Mouse (Mus musculus) heart, postnatal 0 days (tissue): Measurements from ENCODE around the gene Tenm3.

Source experiments
- CTCF ChIP-seq: IDR thresholded peaks from 2 replicates; pipeline ENCODE4 v1.5.1; 2016; ENCODE audit warnings: antibody characterized with exemption, control low read depth, low read depth
- EP300 ChIP-seq: IDR thresholded peaks from 2 replicates; pipeline ENCODE4 v1.6.1; 2016; ENCODE audit warnings: antibody characterized with exemption, low read depth

GRCm38 (mm10) chr8:48843931-48844285 is at the start of gene Tenm3:
- no peak for TF ChIP-seq CTCF
- no peak for TF ChIP-seq EP300
